Mouse (Mus musculus): Measurements from ENCODE around the gene Nfkb2. TPM values are rescaled to one million over a fixed set of nuclear protein-coding genes. Genes with fewer than 3 reads are reported as not detected.

The Nfkb2 gene
- polyA plus RNA-seq (2015; fragmentation: Nextera tagmentation; extraction: Ambion mirVana) = 1.3 and 1.5 TPM in 2 replicates

GRCm38 (mm10) chr19:46304216-46304841 is at the start of gene Nfkb2:
Gene Nfkb2 (plus strand): TSS chr19:46304320.
- H3K36me3 ChIP-seq (ENCODE audit: control insufficient read depth, insufficient read depth, low read length) = no peaks in the 10 kb centered on the region
- peak within 1 kb of the TSS; percentile 80 for H3K4me2 ChIP-seq (ENCODE audit: low read length)
- H3K9me3 ChIP-seq (replicated peaks; ENCODE audit: control insufficient read depth, low read length, poor library complexity, severe bottlenecking) = no peaks in the 10 kb centered on the region
- H3K4me3 ChIP-seq (ENCODE audit: low read depth, low read length) = peak within 1 kb of the TSS; percentile 45
- H3K4me1 ChIP-seq (ENCODE audit: control insufficient read depth, insufficient read depth, low read length) = peaks cover 22% of the 10 kb centered on the region
- H3K27ac ChIP-seq (ENCODE audit: low read length) = no peak within 1 kb of the TSS
- under 1% methylated on average over 39 of the region's 39 CpGs for WGBS
- peaks cover 29% of the 10 kb centered on the region for H3K27me3 ChIP-seq (ENCODE audit: control insufficient read depth, insufficient read depth, low read depth, low read length)
- H3K9ac ChIP-seq (ENCODE audit: low read depth, low read length) = peak within 1 kb of the TSS; percentile 54
- ATAC-seq = peak; percentile 76

DNA sequence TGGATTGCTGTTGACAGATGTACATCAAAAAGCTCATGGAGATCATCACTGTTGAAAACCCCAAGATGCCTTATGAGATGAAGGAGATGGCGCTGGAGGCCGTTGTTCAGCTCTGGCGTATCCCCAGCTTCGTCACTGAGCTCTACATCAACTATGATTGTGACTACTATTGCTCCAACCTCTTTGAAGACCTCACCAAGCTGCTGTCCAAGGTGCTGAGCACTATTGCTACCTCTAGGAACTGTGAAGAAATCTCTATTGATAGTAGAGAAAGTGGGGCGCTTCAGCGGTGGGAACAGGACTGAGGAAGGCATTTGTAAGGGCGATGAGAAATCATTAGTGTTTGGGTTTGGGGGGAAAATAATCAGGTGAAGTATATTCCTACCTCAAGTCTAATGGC is 39.4 kb upstream of the Nfkb2 start:
- Histone ChIP-seq H3K4me3 (ENCODE audit: low read depth, low read length) (no peak overlapping the region), H3K4me2 (ENCODE audit: low read length) (no peak overlapping the region), H3K9ac (ENCODE audit: low read depth, low read length) (no peak overlapping the region), H3K27me3 (ENCODE audit: control insufficient read depth, insufficient read depth, low read depth, low read length) (no peaks in the 10 kb centered on the region), H3K36me3 (ENCODE audit: control insufficient read depth, insufficient read depth, low read length) (peaks cover 55% of the 10 kb centered on the region), H3K9me3 (replicated peaks; ENCODE audit: control insufficient read depth, low read length, poor library complexity, severe bottlenecking) (no peaks in the 10 kb centered on the region), H3K4me1 (ENCODE audit: control insufficient read depth, insufficient read depth, low read length) (no peaks in the 10 kb centered on the region), H3K27ac (ENCODE audit: low read length) (no peak overlapping the region)
- no peak for ATAC-seq
- WGBS = 93% methylated on average over 7 of the region's 7 CpGs

DNA sequence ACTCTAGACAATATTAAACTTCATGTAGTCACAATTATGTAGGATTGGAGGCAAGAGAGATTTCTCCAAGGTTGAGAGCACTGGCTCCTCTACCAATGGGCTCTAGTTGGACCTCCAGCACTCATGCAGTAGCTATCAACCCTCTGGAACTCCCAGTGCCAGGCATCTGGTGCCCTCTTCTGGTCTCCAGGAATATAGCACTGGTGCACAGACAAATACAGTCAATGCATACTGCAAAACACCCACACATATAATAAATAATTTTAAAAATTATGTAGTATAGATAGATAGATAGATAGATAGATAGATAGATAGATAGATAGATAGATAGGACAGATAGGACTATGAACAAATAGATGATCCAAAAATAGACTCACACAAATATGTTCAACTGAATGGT is 28.8 kb upstream of the Nfkb2 start:
- no peaks in the 10 kb centered on the region for H3K4me1 ChIP-seq (ENCODE audit: control insufficient read depth, insufficient read depth, low read length)
- ATAC-seq = no peak
- H3K36me3 ChIP-seq (ENCODE audit: control insufficient read depth, insufficient read depth, low read length) = peaks cover 44% of the 10 kb centered on the region
- no peak overlapping the region for H3K4me3 ChIP-seq (ENCODE audit: low read depth, low read length)
- no peak overlapping the region for H3K4me2 ChIP-seq (ENCODE audit: low read length)
- no peak overlapping the region for H3K27ac ChIP-seq (ENCODE audit: low read length)
- no peak overlapping the region for H3K9ac ChIP-seq (ENCODE audit: low read depth, low read length)
- H3K27me3 ChIP-seq (ENCODE audit: control insufficient read depth, insufficient read depth, low read depth, low read length) = no peaks in the 10 kb centered on the region
- H3K9me3 ChIP-seq (replicated peaks; ENCODE audit: control insufficient read depth, low read length, poor library complexity, severe bottlenecking) = no peaks in the 10 kb centered on the region

GRCm38 (mm10) chr19:46282081-46282849 is 21.9 kb upstream of the Nfkb2 start:
- no peaks in the 10 kb centered on the region for H3K4me1 ChIP-seq (ENCODE audit: control insufficient read depth, insufficient read depth, low read length)
- H3K9ac ChIP-seq (ENCODE audit: low read depth, low read length) = no peak overlapping the region
- WGBS = 97% methylated on average over 11 of the region's 11 CpGs
- H3K4me3 ChIP-seq (ENCODE audit: low read depth, low read length) = no peak overlapping the region
- H3K27me3 ChIP-seq (ENCODE audit: control insufficient read depth, insufficient read depth, low read depth, low read length) = no peaks in the 10 kb centered on the region
- no peak overlapping the region for H3K4me2 ChIP-seq (ENCODE audit: low read length)
- H3K27ac ChIP-seq (ENCODE audit: low read length) = no peak overlapping the region
- peaks cover 60% of the 10 kb centered on the region for H3K36me3 ChIP-seq (ENCODE audit: control insufficient read depth, insufficient read depth, low read length)
- no peak for ATAC-seq
- no peaks in the 10 kb centered on the region for H3K9me3 ChIP-seq (replicated peaks; ENCODE audit: control insufficient read depth, low read length, poor library complexity, severe bottlenecking)

DNA sequence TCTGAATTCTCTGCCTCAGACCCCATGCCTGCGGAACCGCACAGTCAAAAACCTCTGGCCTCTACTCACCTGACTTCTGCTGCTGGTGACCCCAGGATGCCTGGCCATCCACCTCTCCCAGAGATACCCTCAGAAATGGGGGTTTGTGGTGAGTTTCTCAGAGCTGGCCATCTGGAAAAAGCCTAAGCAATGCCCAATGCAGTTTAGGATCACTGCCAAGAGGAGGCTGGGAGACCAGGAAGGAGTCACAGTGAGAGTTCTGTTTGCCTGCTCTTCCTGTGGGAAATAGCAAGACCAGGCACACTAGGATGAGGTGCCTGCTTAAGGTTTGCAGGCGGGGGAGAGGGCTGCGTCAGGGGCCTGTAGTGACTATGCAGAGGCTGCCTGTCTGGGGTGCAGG is 19.4 kb upstream of the Nfkb2 start:
- no peak overlapping the region for H3K9ac ChIP-seq (ENCODE audit: low read depth, low read length)
- no peak for ATAC-seq
- WGBS = 95% methylated on average over 4 of the region's 4 CpGs

DNA sequence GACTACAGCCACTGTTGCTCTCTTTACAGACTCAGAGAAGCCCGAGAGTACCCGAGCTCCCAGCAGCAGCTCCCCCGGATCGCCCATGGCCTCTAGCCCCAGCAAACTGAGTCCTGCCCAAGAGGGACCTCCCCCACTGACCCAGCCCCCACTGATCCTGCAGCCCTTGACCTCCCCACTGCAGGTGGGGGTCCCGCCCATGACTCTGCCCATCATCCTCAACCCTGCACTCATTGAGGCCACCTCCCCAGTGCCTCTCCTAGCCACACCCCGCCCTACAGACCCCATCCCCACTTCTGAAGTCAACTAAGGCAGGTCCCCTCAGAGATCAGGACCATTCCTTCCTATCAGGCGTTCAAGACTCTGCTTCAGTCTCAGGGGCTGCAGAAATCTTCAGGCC is 18.5 kb upstream of the Nfkb2 start:
- 85% methylated on average over 7 of the region's 7 CpGs for WGBS
- no peaks in the 10 kb centered on the region for H3K9me3 ChIP-seq (replicated peaks; ENCODE audit: control insufficient read depth, low read length, poor library complexity, severe bottlenecking)
- no peak overlapping the region for H3K4me3 ChIP-seq (ENCODE audit: low read depth, low read length)
- no peak overlapping the region for H3K4me2 ChIP-seq (ENCODE audit: low read length)
- peaks cover 44% of the 10 kb centered on the region for H3K36me3 ChIP-seq (ENCODE audit: control insufficient read depth, insufficient read depth, low read length)
- no peaks in the 10 kb centered on the region for H3K4me1 ChIP-seq (ENCODE audit: control insufficient read depth, insufficient read depth, low read length)
- no peak overlapping the region for H3K27ac ChIP-seq (ENCODE audit: low read length)
- no peaks in the 10 kb centered on the region for H3K27me3 ChIP-seq (ENCODE audit: control insufficient read depth, insufficient read depth, low read depth, low read length)
- H3K9ac ChIP-seq (ENCODE audit: low read depth, low read length) = no peak overlapping the region
- ATAC-seq = no peak

More for the DNA sequence above, 19.4 kb upstream of the Nfkb2 start:
- Histone ChIP-seq H3K4me1 (ENCODE audit: control insufficient read depth, insufficient read depth, low read length) (no peaks in the 10 kb centered on the region), H3K9me3 (replicated peaks; ENCODE audit: control insufficient read depth, low read length, poor library complexity, severe bottlenecking) (no peaks in the 10 kb centered on the region), H3K36me3 (ENCODE audit: control insufficient read depth, insufficient read depth, low read length) (peaks cover 51% of the 10 kb centered on the region), H3K4me2 (ENCODE audit: low read length) (no peak overlapping the region), H3K27ac (ENCODE audit: low read length) (no peak overlapping the region), H3K27me3 (ENCODE audit: control insufficient read depth, insufficient read depth, low read depth, low read length) (no peaks in the 10 kb centered on the region), H3K4me3 (ENCODE audit: low read depth, low read length) (no peak overlapping the region)

DNA sequence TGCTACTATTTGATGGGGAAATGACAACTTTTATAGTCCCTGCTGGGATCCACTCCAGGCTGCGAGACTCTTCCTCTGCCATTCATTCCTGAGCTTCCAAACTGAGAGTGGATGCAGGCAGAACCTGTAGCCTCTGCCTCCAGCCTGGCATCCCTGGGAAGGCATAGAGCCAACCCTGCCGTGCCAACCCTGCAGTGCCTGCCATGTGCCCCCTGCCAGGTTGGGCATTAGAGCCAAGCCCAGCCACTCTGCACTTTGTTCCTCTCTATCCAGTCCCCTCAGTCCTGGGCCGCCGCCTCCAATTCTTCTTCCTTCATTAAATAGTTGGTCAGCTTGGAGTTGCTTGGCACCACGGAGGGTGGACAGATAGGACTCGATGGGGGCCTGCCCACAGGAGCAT is 18.1 kb upstream of the Nfkb2 start:
- peaks cover 39% of the 10 kb centered on the region for H3K36me3 ChIP-seq (ENCODE audit: control insufficient read depth, insufficient read depth, low read length)
- no peak overlapping the region for H3K4me2 ChIP-seq (ENCODE audit: low read length)
- WGBS = 92% methylated on average over 6 of the region's 6 CpGs
- no peaks in the 10 kb centered on the region for H3K9me3 ChIP-seq (replicated peaks; ENCODE audit: control insufficient read depth, low read length, poor library complexity, severe bottlenecking)
- ATAC-seq = no peak
- no peaks in the 10 kb centered on the region for H3K27me3 ChIP-seq (ENCODE audit: control insufficient read depth, insufficient read depth, low read depth, low read length)
- H3K27ac ChIP-seq (ENCODE audit: low read length) = no peak overlapping the region
- no peak overlapping the region for H3K4me3 ChIP-seq (ENCODE audit: low read depth, low read length)
- H3K4me1 ChIP-seq (ENCODE audit: control insufficient read depth, insufficient read depth, low read length) = no peaks in the 10 kb centered on the region
- no peak overlapping the region for H3K9ac ChIP-seq (ENCODE audit: low read depth, low read length)

- Histone ChIP-seq H3K4me3 (ENCODE audit: low read depth, low read length) (no peak overlapping the region), H3K9ac (ENCODE audit: low read depth, low read length) (no peak overlapping the region), H3K9me3 (replicated peaks; ENCODE audit: control insufficient read depth, low read length, poor library complexity, severe bottlenecking) (no peaks in the 10 kb centered on the region), H3K36me3 (ENCODE audit: control insufficient read depth, insufficient read depth, low read length) (peaks cover 35% of the 10 kb centered on the region), H3K27me3 (ENCODE audit: control insufficient read depth, insufficient read depth, low read depth, low read length) (no peaks in the 10 kb centered on the region), H3K4me2 (ENCODE audit: low read length) (no peak overlapping the region), H3K27ac (ENCODE audit: low read length) (no peak overlapping the region), H3K4me1 (ENCODE audit: control insufficient read depth, insufficient read depth, low read length) (no peaks in the 10 kb centered on the region)
- WGBS = 94% methylated on average over 3 of the region's 3 CpGs
- no peak for ATAC-seq
Measured at GRCm38 (mm10) chr19:46286926-46287325, 17.2 kb upstream of the Nfkb2 start.

- Histone ChIP-seq H3K9me3 (replicated peaks; ENCODE audit: control insufficient read depth, low read length, poor library complexity, severe bottlenecking) (no peaks in the 10 kb centered on the region), H3K4me2 (ENCODE audit: low read length) (no peak overlapping the region), H3K9ac (ENCODE audit: low read depth, low read length) (no peak overlapping the region), H3K4me1 (ENCODE audit: control insufficient read depth, insufficient read depth, low read length) (no peaks in the 10 kb centered on the region), H3K27ac (ENCODE audit: low read length) (no peak overlapping the region), H3K4me3 (ENCODE audit: low read depth, low read length) (no peak overlapping the region), H3K27me3 (ENCODE audit: control insufficient read depth, insufficient read depth, low read depth, low read length) (no peaks in the 10 kb centered on the region), H3K36me3 (ENCODE audit: control insufficient read depth, insufficient read depth, low read length) (peaks cover 30% of the 10 kb centered on the region)
- ATAC-seq = no peak
- 78% methylated on average over 3 of the region's 3 CpGs for WGBS
Measured at GRCm38 (mm10) chr19:46287566-46287965, 16.6 kb upstream of the Nfkb2 start.
